Mouse (Mus musculus) heart, embryonic 14.5 days (tissue): ENCODE data around the gene Map3k19. TPM values are rescaled to one million over a fixed set of nuclear protein-coding genes. Genes with fewer than 3 reads are reported as not detected.

Experiments used
- ATAC-seq: fragments of 200-750 bp; cut with Nextera tagmentation; 2 replicates; pipeline ENCODE4 v1.8.0; 2017; ENCODE audit warnings: low read depth, moderate TSS enrichment; ENCODE audit not compliant: insufficient number of reproducible peaks, insufficient read depth, low FRiP score
- H3K27ac ChIP-seq, 2 experiments: fragments of 200-500 bp in 1 of 2; fragments of 300-500 bp in 1 of 2; sonication (generic) in 1 of 2; replicated peaks in 1 of 2; 2 replicates each; pipeline ENCODE4 v1.5.1; 2012 to 2014; ENCODE audit warnings: low read depth in 2 of 2, low read length in 2 of 2, control low read depth in 1 of 2, mild to moderate bottlenecking in 1 of 2, mixed read lengths in 1 of 2; ENCODE audit not compliant: control insufficient read depth in 1 of 2, insufficient read depth in 1 of 2
- H3K27me3 ChIP-seq: fragments of 300-500 bp; sonication (generic); 2 replicates; pipeline ENCODE4 v1.6.1; 2014; ENCODE audit warnings: mild to moderate bottlenecking, low read length, control low read depth; ENCODE audit not compliant: control insufficient read depth, insufficient read depth
- H3K36me3 ChIP-seq: fragments of 300-500 bp; sonication (generic); 2 replicates; pipeline ENCODE4 v1.6.1; 2014; ENCODE audit warnings: mild to moderate bottlenecking, control low read depth, low read length, mixed read lengths; ENCODE audit not compliant: control insufficient read depth, insufficient read depth
- H3K4me1 ChIP-seq, 2 experiments: fragments of 200-500 bp in 1 of 2; fragments of 300-500 bp in 1 of 2; sonication (generic) in 1 of 2; 2 replicates each; pipeline ENCODE4 v1.6.1; 2012 to 2014; ENCODE audit warnings: low read length in 2 of 2, control low read depth in 1 of 2, mixed read lengths in 1 of 2; ENCODE audit not compliant: control insufficient read depth in 2 of 2, insufficient read depth in 2 of 2
- H3K4me2 ChIP-seq: fragments of 300-500 bp; sonication (generic); 2 replicates; pipeline ENCODE4 v1.6.1; 2014; ENCODE audit warnings: mild to moderate bottlenecking, low read length
- H3K4me3 ChIP-seq, 2 experiments: fragments of 200-500 bp in 1 of 2; fragments of 300-500 bp in 1 of 2; sonication (generic) in 1 of 2; 2 replicates each; pipeline ENCODE4 v1.5.1; 2012 to 2014; ENCODE audit warnings: low read length in 2 of 2, mild to moderate bottlenecking in 2 of 2, control low read depth in 1 of 2, low read depth in 1 of 2, moderate library complexity in 1 of 2; ENCODE audit not compliant: control insufficient read depth in 1 of 2, insufficient read depth in 1 of 2
- H3K9ac ChIP-seq: fragments of 300-500 bp; sonication (generic); 2 replicates; pipeline ENCODE4 v1.6.1; 2014; ENCODE audit warnings: mild to moderate bottlenecking, low read length
- H3K9me3 ChIP-seq: fragments of 300-500 bp; sonication (generic); 2 replicates; pipeline ENCODE4 v1.6.1; 2016; ENCODE audit warnings: low read length, control low read depth; ENCODE audit not compliant: control insufficient read depth
- WGBS: fragments of 180-500 bp; shearing (Covaris S2); extraction: QIAGEN DNeasy Blood & Tissue Kit; methylation state at CpG from one replicate; pipeline ENCODE4 v1.1.7; 2014; 5-methylcytosine and 5-hydroxymethylcytosine counted together
- polyA plus RNA-seq: library from polyadenylated mRNA; unstranded; fragments of >200 nt; fragmentation: Nextera tagmentation; extraction: Ambion mirVana; gene quantifications from 2 replicates; pipeline ENCODE4 v1.2.1, GENCODE M21; 2014

Gene Map3k19
- not detected in 2 replicates for polyA plus RNA-seq

DNA sequence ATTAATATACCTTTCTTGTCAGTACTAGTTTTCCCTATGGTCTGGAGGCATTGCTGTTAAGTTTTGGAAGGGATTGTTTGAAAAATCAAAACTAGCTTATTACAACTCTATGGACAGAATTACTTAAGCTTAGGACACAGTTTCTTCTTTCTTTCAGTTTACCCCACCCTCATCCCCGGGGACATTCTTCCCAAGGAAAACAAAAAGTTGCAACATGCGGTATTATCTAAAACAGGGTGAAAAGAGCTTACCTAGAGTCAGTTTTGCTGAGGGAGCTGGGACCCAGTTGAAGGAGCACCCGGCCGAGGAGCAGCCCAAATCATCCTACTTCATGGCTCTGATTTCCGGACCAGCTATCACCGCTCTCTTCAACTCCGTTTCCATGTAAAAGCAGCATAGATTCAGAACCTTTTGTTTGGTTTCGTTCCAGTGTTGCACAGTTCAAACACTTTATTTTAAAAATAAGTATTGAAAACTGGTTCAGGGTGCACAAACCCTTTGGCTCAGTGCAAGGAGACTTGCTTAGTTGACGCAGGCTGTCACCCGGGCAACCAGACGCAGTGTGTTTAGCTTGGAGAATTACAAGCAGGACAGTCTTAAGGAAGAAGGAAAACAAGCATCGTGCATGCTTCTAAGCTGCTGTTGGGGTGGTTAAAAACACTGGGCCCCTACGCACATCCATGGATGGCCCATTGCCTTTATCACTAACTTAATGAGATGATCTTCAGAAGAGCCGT lies at the start of gene Map3k19:
TSS of gene Map3k19 (minus strand) at position 546 of the 737 bp plus-strand sequence.
- no peak within 1 kb of the TSS for H3K9ac ChIP-seq
- no peaks in the 10 kb centered on the region for H3K4me1 ChIP-seq
- no peaks in the 10 kb centered on the region for H3K27me3 ChIP-seq
- H3K36me3 ChIP-seq = no peaks in the 10 kb centered on the region
- no peak within 1 kb of the TSS for H3K27ac ChIP-seq
- peaks cover 10% of the 10 kb centered on the region for H3K9me3 ChIP-seq
- WGBS = 82% methylated on average over 14 of the region's 14 CpGs
- ATAC-seq = no peak
- H3K4me3 ChIP-seq = no peak within 1 kb of the TSS
- H3K4me2 ChIP-seq = no peak within 1 kb of the TSS

DNA sequence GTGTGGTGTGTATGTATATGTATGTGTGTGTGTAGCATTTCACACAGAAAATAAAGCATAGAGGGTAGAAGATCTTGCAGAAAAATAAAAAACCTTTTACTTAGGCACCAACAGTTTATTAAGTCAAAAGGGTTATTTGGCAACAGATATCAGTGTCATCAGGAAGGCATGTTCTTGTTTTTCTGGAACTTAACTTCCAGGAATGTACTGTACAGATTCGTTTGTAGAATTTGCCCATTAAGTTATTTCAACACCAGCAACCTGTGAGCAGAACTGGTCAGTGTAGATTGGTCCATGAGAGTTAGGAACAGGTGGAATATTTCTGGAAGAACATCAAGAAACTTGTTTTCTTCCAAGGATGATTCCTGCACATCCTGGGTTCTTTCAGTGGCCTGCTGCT lies 44.6 kb upstream of the Map3k19 start:
- no peak overlapping the region for H3K4me2 ChIP-seq
- H3K4me3 ChIP-seq = no peak overlapping the region
- H3K36me3 ChIP-seq = peaks cover 25% of the 10 kb centered on the region
- H3K9me3 ChIP-seq = no peaks in the 10 kb centered on the region
- H3K27me3 ChIP-seq = no peaks in the 10 kb centered on the region
- no peak overlapping the region for H3K27ac ChIP-seq
- no peak for ATAC-seq
- 59% methylated on average over 1 of the region's 1 CpGs for WGBS
- H3K9ac ChIP-seq = no peak overlapping the region
- H3K4me1 ChIP-seq = no peaks in the 10 kb centered on the region

DNA sequence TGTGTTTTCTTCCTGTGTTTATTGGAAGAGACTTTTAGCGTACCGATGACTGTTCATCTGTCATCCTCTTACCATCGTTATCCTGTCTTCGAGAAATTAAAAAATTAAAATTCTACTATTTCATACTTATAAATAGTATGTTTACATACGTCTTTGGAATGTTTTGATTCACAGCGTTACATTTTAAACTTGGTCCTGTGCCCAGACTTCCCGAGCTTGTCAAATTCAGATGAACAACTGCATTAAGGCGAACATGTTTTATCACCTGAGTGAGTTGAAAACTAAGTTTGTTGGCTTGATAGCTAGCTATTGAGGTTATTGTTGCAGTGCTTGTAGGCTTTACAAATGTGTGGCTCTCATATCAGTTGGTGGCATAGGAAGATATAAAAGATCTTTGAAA lies 14.4 kb upstream of the Map3k19 start:
- peak overlapping the region; percentile 77 for H3K4me2 ChIP-seq
- peak overlapping the region; percentile 59 to 67 for H3K4me3 ChIP-seq
- no peaks in the 10 kb centered on the region for H3K9me3 ChIP-seq
- peak overlapping the region; percentile 76 for H3K9ac ChIP-seq
- ATAC-seq = no peak
- no peaks in the 10 kb centered on the region for H3K27me3 ChIP-seq
- H3K4me1 ChIP-seq = peaks cover 0 to 7% of the 10 kb centered on the region in 2 experiments; a peak in 2 of 4 replicates
- peaks cover 21% of the 10 kb centered on the region for H3K36me3 ChIP-seq
- H3K27ac ChIP-seq = peak overlapping the region in 1 of 2 experiments; percentile 81; a peak in 2 of 4 replicates
- 21% methylated on average over 8 of the region's 8 CpGs for WGBS

DNA sequence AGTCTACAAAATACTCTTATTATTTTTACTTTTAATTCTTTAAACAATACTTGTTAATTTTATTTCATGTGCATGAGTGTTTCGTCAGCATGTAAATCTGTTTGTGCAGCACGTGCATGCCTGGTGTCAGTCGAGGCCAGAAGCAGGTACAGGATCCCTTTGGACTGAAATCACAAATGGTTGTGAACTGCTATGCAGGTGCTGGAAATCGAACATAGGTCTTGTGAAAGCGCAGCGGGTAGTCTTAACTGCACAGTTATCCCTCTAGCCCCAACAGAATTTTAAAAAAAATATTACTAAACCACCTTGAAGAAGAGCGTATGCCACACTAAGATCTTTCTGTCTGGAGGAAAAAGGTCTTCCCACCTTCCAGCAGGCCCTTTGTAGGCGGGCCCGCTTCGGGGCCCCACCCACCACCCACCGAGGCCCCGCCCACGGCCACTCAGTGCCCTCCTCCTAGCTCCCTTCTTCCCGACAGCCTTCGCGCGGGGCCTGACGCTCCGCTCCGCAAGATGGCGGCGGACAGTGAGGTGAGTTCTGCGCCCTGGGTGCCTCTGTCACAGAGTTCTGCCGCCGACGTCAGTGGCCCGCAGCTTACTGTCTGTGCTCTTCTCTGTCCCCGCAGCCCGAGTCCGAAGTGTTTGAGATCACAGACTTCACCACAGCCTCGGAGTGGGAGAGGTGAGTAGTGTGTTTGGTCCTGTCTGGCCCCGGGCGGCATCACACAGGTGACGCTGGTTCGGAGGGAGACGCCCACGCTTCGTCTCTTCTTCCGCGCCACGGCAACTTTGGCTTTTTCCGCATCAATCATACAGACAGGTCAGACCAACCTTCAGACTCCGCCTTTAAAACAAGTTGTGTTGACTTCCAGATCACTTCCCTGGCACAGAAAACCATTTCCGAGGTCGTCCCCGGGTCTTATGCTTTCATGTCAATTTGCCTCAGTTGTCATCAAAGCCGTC lies 13.8 kb upstream of the Map3k19 start, which contains the start of gene Rab3gap1:
TSS of gene Rab3gap1 (plus strand) at position 474 of the 962 bp plus-strand sequence.
- H3K4me3 ChIP-seq = peak within 1 kb of the TSS; percentile 59 to 67
- H3K9me3 ChIP-seq = no peaks in the 10 kb centered on the region
- peak within 1 kb of the TSS; percentile 76 for H3K9ac ChIP-seq
- peak; percentile 95 for ATAC-seq
- H3K36me3 ChIP-seq = peaks cover 17% of the 10 kb centered on the region
- H3K27ac ChIP-seq = peak within 1 kb of the TSS; percentile 80 to 81
- H3K27me3 ChIP-seq = no peaks in the 10 kb centered on the region
- WGBS = 11% methylated on average over 47 of the region's 47 CpGs
- H3K4me1 ChIP-seq = peaks cover 0 to 7% of the 10 kb centered on the region in 2 experiments; a peak in 2 of 4 replicates
- peak within 1 kb of the TSS; percentile 77 for H3K4me2 ChIP-seq

DNA sequence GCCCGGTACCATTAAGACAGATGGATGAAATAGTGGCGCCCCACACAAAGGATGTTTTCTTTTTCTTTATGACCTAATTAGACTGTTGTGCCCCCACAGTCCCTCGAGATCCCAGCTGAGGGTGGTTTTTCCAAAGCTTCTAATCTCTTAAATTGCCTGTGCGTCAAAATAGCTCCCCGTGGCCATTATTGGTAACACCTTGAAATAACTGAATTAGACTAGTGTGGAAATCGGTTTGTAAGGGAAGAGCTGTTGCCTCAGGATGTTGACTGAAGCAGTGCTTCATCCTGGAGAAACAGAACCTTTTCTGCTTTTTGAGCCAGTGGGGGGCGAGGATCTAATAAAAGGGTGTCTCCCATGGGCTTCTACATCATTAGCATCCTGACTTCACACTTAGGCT lies 9.0 kb upstream of the Map3k19 start:
- Histone ChIP-seq H3K4me2 (no peak overlapping the region), H3K4me1 (no peaks in the 10 kb centered on the region), H3K27me3 (no peaks in the 10 kb centered on the region), H3K36me3 (no peaks in the 10 kb centered on the region), H3K4me3 (no peak overlapping the region), H3K9me3 (no peaks in the 10 kb centered on the region), H3K9ac (no peak overlapping the region), H3K27ac (no peak overlapping the region)
- WGBS = 74% methylated on average over 7 of the region's 7 CpGs
- ATAC-seq = no peak

DNA sequence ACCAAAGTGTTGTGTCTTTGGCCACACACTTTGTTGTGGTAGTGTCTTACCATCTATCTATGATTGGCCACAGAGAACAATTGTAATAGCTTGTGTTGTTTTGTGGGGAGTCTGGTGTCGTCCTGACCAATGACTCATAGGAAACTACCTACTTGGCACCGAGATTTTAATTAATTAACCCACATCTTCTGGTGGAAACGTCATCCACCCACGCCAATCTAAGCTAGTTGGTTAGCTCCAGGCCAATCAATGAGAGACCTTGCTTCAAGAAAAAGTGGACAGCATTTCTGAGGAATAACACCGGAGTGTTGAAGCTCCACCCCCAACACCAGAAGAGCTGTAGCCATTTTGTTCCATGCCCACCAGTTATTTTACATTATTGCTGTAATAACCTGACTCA lies 7.1 kb upstream of the Map3k19 start:
- no peak overlapping the region for H3K4me3 ChIP-seq
- H3K4me1 ChIP-seq = no peaks in the 10 kb centered on the region
- no peaks in the 10 kb centered on the region for H3K36me3 ChIP-seq
- ATAC-seq = no peak
- no peaks in the 10 kb centered on the region for H3K9me3 ChIP-seq
- H3K27ac ChIP-seq = no peak overlapping the region
- no peak overlapping the region for H3K9ac ChIP-seq
- H3K27me3 ChIP-seq = no peaks in the 10 kb centered on the region
- WGBS = 78% methylated on average over 5 of the region's 5 CpGs
- H3K4me2 ChIP-seq = no peak overlapping the region

DNA sequence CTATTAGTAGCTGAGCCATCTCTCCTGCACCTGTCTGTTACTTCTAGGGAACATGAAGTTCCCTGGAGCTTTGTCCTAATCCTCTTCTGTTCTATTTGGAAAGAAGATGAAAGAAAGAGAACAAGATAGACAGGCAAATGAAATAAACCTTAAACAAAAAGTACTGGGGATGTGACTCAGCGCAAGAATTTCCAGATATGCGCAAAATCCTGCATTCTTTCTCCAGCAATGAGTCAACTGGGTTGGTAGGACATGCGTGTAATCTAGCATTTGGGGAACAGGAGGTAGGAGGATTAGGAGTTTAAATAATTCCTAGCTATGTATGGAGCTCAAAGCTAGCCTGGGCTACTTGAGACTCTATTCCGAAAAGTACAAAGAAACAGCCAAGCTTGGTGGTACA lies 5.7 kb upstream of the Map3k19 start:
- Histone ChIP-seq H3K27me3 (no peaks in the 10 kb centered on the region), H3K9me3 (no peaks in the 10 kb centered on the region), H3K4me2 (no peak overlapping the region), H3K27ac (no peak overlapping the region), H3K4me3 (no peak overlapping the region), H3K4me1 (no peaks in the 10 kb centered on the region), H3K9ac (no peak overlapping the region), H3K36me3 (no peaks in the 10 kb centered on the region)
- ATAC-seq = no peak
- 90% methylated on average over 4 of the region's 4 CpGs for WGBS
